Mouse (Mus musculus) left cerebral cortex, adult 6 months (tissue): ENCODE measurements around the gene Ccdc116. TPM values are rescaled to one million over a fixed set of nuclear protein-coding genes. Genes with fewer than 3 reads are reported as not detected.

Source experiments
- long read RNA-seq, 2 experiments: library from polyadenylated mRNA; unstranded; transcript quantifications; one replicate each; pipeline ENCODE4 v2.0.0; 2019 to 2020
- polyA plus RNA-seq: library from polyadenylated mRNA; unstranded; fragments of <200 nt; fragmentation: Nextera tagmentation; gene quantifications from 2 replicates; pipeline ENCODE4 v1.2.3, GENCODE M21; 2021

The Ccdc116 gene
- 0.81 and 0.87 TPM in 2 replicates for polyA plus RNA-seq
- long read RNA-seq, experiment 1, full-length matches to known transcripts = 2 of 2 reads
- long read RNA-seq, experiment 1, partial matches to known transcripts = 0 of 2 reads
- long read RNA-seq, experiment 1, other reads (novel, unspliced or antisense) = 0 of 2 reads
- long read RNA-seq, experiment 2 = 0 reads

GRCm38 (mm10) chr16:17146772-17147235 lies at the start of gene Ccdc116:
TSS of gene Ccdc116 (minus strand) at chr16:17147229.

GRCm38 (mm10) chr16:17144339-17144738 lies 2.7 kb downstream of the Ccdc116 start, which contains the start of gene Ydjc:
TSS of gene Ydjc (plus strand) at chr16:17144621.

DNA sequence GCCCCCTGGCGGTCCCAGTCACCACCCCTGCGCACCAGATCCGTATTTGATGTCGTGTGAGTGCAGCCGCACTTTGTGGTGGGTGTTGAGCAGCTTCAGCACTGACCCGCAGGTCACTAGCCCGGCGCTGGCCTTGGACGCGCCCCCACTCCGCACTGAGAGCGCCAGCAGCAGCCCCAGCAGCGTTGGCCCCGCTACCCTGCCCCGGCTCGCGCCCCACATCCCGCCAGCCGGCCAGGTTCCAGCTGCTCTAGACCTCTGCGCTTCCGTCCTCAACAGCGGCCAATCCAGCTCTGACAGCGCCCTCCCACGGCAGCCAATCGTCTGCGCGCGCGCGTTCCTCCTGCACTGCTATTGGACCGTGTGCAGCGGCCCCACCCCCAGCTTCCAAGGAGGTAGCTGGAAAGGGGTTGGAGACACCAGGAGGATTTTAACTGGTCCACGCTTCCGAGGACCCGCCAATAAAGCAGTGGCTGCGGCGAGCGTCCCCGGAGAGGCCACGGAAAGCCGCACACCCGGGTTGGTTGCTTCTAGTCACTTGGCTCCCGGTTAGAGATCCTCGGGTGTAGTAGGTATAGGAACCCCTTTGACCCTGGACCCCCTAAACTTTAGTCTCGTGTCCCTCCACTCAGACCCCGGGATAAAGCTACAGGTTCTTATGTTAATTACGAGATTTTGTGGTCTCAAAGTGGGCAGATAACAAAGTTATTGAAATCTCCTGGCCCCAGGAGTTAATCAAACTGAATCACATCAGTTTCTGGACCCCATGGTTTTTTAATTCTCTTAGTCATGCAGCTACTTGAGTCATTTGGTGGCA lies 14.7 kb downstream of the Ccdc116 start, which contains the start of gene Sdf2l1:
Sdf2l1 (minus strand) TSS at position 295 of the 817 bp plus-strand sequence.

DNA sequence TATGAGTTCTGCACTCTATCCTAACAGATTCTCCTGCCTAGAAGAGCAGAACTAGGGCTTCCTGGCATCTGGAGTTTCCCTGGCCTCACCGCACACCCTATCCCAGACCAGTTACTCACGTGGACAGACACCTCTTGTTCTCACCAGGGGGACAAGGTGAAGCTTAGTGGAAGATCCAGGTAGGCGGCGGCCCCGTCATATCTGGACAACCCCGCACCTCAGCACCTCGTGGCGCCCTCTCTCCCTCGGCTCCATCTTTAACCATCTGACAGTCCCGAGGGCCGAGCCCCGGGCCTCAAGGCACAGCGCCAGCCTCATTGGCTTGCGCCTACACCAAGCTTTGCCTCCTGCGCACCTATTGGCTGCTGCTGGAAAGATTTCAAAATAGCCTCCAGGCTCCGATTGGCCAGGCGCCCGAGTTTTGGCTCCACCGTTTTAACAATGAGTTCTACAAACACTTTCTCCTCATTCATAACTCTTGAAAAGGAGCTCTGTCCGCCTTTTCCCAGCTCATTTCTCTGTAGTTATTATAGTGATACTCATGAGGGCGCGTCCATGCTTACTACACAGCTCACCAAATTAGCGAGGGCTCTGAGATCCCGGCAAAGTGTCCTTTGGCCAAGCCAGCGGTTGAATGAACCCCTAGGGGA lies 22.0 kb downstream of the Ccdc116 start, which contains the start of gene 2610318N02Rik:
2610318N02Rik (minus strand) TSS at position 297 of the 650 bp plus-strand sequence.

DNA sequence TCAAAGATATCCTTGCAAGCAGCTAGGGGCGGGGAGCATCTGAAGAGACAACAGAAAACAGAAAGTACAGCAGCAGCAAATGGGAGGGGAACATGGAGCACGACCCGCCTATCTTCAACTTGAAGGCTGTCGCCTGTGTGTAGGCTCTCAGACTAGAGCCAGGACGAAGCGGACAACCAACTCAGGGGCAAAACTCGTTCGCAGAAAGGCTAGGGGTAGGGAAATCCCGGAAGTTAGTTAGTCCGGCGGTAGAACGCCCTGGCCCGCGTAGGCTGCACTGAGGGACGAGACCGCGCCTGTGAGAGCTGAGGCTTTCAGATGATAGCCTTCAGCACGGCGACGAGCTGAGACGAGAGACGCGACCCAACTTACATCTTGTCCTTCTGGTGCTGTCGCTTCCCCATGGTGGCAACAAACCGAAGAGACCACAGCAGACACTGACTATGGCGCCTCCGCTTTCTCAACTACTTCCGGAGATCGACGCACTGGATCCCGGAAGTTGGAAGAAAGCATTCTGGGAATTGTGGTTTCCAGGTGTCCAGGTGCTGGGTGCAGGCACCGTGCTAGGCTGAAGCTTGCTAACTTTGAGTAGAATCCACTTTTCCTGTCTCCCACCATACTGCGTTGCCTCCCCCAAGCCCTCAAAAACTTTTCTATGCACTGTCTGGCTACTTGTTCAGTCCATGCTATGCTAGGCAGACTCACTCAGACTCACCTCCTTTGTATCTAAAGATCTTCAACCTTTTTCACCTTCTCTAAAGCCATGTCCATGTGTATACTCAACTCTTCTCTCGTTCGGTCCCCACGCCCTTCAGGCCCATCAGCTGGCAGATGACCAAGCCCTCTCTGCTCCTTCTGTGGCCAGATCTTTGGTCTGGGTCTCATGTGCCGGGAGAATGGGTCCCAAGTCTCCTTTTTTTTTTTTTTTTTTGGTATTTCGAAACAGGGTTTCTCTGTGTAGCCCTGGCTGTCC lies 36.0 kb downstream of the Ccdc116 start, which contains the start of gene Ppil2:
Ppil2 (minus strand) TSS at position 487 of the 973 bp plus-strand sequence.

Other genes starting within 250 kb of the Ccdc116 start
- gene Mapk1, start 163.8 kb downstream of the Ccdc116 start, polyA plus RNA-seq = 86.4 and 162 TPM in 2 replicates
- gene Ypel1, start 77.5 kb downstream of the Ccdc116 start, polyA plus RNA-seq = 19.7 and 31.3 TPM in 2 replicates
- 66.5 and 80.4 TPM in 2 replicates for gene Ppil2, start 36.0 kb downstream of the Ccdc116 start, polyA plus RNA-seq
- 1.5 and 2.6 TPM in 2 replicates for gene 2610318N02Rik, start 22.1 kb downstream of the Ccdc116 start, polyA plus RNA-seq
- 36.1 and 38.1 TPM in 2 replicates for gene Sdf2l1, start 14.8 kb downstream of the Ccdc116 start, polyA plus RNA-seq
- 36.2 and 43.2 TPM in 2 replicates for gene Ydjc, start 2.6 kb downstream of the Ccdc116 start, polyA plus RNA-seq
- gene Ube2l3, start 55.4 kb upstream of the Ccdc116 start, polyA plus RNA-seq = 103 and 106 TPM in 2 replicates
- gene Rimbp3, start 61.4 kb upstream of the Ccdc116 start, polyA plus RNA-seq = 0.22 and 0.34 TPM in 2 replicates
- 0.55 and 0.72 TPM in 2 replicates for gene Hic2, start 86.3 kb upstream of the Ccdc116 start, polyA plus RNA-seq
- gene Tmem191c, start 128.8 kb upstream of the Ccdc116 start, polyA plus RNA-seq = 148 and 162 TPM in 2 replicates
- gene Serpind1, start 184.1 kb upstream of the Ccdc116 start, polyA plus RNA-seq = 4.2 and 4.4 TPM in 2 replicates